Mouse (Mus musculus): ENCODE results near the gene Hist1h4f.

The Hist1h4f gene

DNA sequence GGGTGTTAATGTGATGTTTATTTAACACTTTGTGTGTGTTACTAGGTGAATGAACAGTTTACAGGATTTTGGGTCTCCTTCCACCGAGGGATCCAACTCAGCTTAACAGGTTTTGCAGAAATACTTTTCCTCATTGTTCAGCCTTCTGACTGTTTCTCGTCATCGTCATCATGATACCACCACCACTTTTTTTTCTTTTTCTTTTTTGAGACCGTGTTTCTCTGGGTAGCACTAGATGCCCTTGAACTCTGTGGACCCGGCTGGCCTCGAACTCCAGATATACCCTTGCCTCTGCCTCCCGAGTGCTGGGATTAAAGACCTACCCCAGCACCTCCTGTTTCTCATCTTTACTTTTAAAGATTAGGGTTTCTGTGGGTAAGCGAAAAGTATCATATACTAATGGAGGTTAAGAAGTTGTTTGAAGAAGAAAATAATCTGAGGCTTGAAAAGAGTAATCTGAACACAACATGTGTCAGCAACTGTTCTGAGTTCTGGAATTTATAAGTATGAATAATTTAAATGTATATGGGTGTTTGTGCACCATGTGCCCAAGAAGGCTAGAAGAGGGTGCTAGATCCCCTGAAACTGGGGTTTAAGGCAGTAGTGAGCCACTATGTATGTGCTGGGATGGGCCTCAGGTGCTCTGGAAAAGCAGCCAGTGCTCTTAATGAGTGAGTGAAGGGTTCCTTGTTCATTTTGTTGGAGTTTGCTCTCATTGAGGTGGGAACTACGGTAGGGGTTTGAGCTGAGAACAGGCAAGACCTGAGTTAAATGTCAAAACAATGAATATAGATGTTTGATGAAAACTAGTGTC, 19.0 kb downstream of the Hist1h4f start:
- no peak for DNase-seq

DNA sequence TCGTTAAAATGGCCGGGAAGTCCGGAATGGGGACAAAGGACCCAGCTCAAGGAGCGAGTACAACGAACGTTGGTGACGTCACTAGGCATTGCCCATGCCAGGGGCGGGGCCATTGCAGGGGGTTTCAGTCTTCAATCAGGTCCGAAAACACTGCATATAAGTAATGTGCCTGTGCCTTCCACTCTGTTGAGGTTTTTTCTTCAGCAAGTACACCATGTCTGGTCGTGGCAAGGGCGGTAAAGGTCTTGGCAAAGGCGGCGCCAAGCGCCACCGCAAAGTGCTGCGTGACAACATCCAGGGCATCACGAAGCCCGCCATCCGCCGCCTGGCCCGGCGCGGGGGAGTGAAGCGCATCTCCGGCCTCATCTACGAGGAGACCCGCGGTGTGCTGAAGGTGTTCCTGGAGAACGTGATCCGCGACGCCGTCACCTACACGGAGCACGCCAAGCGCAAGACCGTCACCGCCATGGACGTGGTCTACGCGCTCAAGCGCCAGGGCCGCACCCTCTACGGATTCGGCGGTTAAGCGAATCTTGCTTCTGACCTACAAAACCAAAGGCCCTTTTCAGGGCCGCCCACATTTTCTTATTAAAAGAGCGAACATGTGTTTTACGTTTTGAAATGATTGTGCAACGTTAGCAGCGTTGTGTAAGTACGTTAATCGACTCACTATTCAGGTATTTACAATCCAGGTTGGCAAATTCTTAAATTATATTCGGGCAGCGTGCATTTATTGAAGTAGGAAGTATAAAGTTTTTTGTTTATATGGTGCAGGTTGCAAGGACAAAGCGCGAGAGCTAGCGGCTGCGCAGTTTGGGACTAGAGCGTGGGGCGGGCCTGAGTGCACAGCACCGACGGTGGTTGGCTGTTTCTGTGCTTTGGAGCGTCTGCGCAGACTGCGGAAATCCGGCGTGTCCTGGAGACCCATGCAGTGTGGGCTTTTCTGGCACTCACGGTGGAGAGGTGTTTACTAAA, 20.3 kb downstream of the Hist1h4f start, which contains the start of gene Hist1h4h:
Gene Hist1h4h (plus strand): TSS at position 150 of the 975 bp plus-strand sequence.
- DNase-seq = peak; percentile 89

GRCm38 (mm10) chr13:23530181-23530900, 21.1 kb downstream of the Hist1h4f start:
- peak; percentile 21 for DNase-seq

- DNase-seq = no peak
Measured at GRCm38 (mm10) chr13:23529480-23530165, 21.8 kb downstream of the Hist1h4f start.

DNA sequence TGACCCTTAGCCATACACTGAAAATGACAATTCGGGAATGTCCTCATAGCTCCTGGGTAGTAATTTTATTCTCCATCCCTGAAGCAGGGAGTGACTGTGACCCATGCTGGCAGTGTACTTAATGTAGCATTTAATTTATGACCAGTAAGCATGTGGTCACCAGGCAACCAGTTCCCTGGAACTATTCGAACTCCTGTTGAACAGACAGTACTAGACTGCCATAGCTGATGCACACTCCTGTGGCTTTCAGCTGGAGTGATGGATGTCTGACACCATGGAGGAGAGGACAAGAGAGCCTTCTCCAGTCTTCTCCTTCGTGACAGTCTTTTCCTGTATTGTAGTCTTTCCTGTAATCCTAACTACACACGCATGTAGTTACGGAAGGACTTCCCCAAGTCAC, 22.4 kb downstream of the Hist1h4f start:
- no peak for DNase-seq

DNA sequence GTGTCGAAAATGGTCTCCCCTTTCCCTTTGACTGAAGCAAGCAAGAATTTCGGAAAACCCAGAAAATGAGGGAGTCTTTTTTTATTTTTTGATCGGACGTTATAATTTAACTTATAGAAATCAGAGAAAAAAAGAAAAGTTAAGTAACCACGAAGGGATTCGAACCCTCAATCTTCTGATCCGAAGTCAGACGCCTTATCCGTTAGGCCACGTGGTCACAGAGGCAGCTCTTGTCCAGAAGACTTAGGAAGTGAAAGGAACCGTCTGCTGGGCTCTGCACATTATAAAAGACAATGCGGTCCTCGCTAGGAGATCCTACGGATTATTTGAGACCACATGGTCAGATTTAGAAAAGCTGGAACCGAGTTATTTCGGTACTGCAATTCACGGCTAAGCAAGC, 25.1 kb downstream of the Hist1h4f start:
- DNase-seq = peak; percentile 85

GRCm38 (mm10) chr13:23525901-23526300, 25.5 kb downstream of the Hist1h4f start:
- no peak for DNase-seq

DNA sequence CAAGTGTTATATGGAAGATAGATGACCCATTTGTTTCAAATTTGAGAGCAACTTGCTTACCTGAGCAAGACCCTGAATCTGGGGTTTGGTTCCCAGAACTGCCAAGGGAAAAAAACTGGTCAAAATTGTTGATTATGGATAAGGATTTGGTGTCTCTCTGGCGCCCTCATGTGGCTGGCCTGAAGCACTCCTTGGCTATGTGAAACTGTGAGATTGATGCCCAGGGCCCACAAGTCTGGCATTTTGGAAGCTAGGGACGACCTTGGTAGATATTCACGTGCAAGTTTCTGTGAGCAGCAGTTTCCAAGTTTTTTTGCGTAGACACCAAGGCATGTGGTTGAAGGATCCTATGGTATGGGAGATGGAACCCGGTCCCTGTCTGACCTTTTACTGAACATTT, 26.8 kb downstream of the Hist1h4f start:
- peak; percentile 57 for DNase-seq

GRCm38 (mm10) chr13:23523976-23524375, 27.5 kb downstream of the Hist1h4f start:
- no peak for DNase-seq

- peak; percentile 65 for DNase-seq
Measured at GRCm38 (mm10) chr13:23521703-23522102, 29.7 kb downstream of the Hist1h4f start.

- DNase-seq = peak; percentile 70
Measured at GRCm38 (mm10) chr13:23519416-23519815, 32.0 kb downstream of the Hist1h4f start.

- DNase-seq = peak; percentile 55
Measured at GRCm38 (mm10) chr13:23518885-23519284, 32.6 kb downstream of the Hist1h4f start.

GRCm38 (mm10) chr13:23518295-23518603, 33.2 kb downstream of the Hist1h4f start:
- no peak for DNase-seq

GRCm38 (mm10) chr13:23517603-23518294, 33.7 kb downstream of the Hist1h4f start:
- DNase-seq = peak; percentile 86

DNA sequence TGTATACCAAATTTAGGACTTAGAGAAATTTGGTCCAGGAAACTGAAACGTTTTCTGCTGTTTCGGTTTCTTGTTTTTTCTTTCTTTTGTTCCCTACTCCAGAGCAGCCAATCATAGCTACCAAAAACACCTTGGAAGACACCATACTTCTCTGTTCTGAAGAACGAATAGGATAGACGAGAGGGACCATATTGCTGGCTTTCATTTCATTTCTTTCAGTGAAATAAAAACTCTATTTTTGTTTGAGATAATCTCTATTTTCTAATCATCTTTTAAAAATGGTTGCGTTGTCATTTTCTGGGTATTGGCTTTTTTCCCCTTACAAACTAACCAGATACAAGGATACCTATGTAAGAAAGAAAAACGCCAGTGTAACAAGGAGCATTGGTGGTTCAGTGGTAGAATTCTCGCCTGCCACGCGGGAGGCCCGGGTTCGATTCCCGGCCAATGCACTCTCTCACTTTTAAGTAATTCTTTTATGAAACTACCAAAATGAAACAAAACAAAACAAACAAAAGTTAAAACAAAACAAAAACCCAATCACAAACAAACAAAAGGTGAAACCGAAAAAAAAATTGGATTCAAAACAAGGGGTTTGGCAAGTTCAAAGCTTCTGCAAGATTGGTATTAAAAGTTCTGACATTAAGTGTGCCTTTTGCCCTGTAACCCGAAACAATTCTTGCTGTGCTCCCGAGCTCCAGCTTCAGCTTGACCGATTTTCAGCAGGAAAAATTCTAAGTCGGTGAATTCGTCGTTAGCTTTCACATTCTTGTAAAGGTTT, 34.4 kb downstream of the Hist1h4f start:
- peak; percentile 70 for DNase-seq

DNA sequence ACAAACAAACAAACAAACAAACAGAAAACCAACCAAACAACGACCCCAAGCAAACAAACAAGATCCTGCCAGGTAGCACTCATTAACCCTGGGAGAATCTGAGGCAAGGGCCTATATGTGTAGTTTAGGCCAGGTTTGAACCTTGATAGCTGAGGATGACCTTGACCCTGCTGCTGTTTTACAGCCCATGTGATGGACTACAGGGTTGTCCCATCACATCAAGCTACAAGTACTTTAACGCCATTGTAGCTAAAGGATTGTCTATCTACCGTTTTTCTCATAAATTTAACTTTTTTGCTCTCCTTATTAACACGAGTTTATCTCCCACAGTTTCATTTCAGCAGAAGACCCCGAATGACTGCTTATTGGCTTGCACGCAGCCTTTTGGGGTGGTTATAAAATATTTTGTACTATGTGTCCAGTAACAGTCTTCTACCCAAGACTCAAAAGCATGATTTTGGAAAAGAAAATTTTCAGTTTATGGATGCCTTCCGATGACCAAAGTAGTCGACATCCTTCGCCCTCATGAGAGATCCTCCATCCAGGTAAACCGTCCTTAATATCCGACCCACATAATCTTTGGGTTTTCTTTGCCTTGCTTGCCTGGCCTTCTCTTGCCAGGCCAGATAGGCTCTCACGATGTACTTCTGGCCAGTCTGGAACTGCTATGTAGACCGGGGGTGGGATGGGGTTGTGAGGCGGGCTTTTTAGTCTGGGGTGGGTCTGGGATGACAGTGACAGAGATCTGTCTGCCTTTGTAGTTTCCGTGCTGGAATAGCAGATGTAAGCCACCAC, 35.4 kb downstream of the Hist1h4f start:
- DNase-seq = no peak

GRCm38 (mm10) chr13:23515281-23515680, 36.2 kb downstream of the Hist1h4f start:
- no peak for DNase-seq

DNA sequence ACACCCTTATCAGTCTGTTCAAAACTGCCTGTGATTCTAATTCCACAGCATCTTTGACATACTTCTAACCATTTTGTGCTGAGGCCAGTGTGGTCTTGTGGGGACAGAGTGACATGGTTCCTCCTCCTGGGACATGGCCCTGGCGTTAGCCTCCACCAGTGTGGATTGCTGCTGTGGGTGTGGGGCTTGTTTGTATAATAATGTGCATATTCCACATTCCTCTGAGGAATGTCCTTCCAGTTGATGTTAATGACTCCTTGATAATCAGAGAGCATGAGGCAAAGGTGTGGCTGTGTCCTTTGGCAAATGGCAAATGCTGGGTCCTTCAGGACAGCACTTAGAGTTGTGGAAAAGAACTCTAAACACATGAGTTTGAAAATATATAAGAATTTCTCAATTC, 37.9 kb downstream of the Hist1h4f start:
- DNase-seq = no peak

- no peak for DNase-seq
Measured at GRCm38 (mm10) chr13:23510127-23510526, 41.3 kb downstream of the Hist1h4f start.
